Mouse (Mus musculus): ENCODE results near the gene Armc8. TPM values are rescaled to one million over a fixed set of nuclear protein-coding genes. Genes with fewer than 3 reads are reported as not detected.

Armc8 gene
- polyA plus RNA-seq, 1 experiment from 2014 or later = 60.2 TPM

GRCm38 (mm10) chr9:99437781-99438565 is 130.7 kb downstream of the Armc8 start:
- Histone ChIP-seq H3K4me3 (no peak overlapping the region), H3K36me3 (no peaks in the 10 kb centered on the region), H3K27ac (replicated peaks) (no peak overlapping the region), H3K4me1 (peaks cover 38% of the 10 kb centered on the region), H3K4me2 (replicated peaks) (no peak overlapping the region), H3K9ac (replicated peaks) (no peak overlapping the region), H3K27me3 (no peaks in the 10 kb centered on the region; the same call in 1 of the 2 replicates), H3K9me3 (no peaks in the 10 kb centered on the region)
- 77% methylated on average over 12 of the region's 12 CpGs for WGBS
- no peak for ATAC-seq (replicated peaks)

GRCm38 (mm10) chr9:99437031-99437764 is 131.5 kb downstream of the Armc8 start, which contains the start of gene Mras:
Gene Mras, minus strand, starts transcription at chr9:99437381.
- Histone ChIP-seq H3K4me2 (replicated peaks) (peak within 1 kb of the TSS; percentile 73), H3K4me3 (peak within 1 kb of the TSS; percentile 96), H3K27me3 (no peaks in the 10 kb centered on the region; the same call in 1 of the 2 replicates), H3K36me3 (no peaks in the 10 kb centered on the region), H3K27ac (replicated peaks) (peak within 1 kb of the TSS; percentile 91), H3K4me1 (peaks cover 44% of the 10 kb centered on the region), H3K9me3 (no peaks in the 10 kb centered on the region), H3K9ac (replicated peaks) (peak within 1 kb of the TSS; percentile 98)
- WGBS = 17% methylated on average over 27 of the region's 27 CpGs
- ATAC-seq (replicated peaks) = no peak; the same call in 1 of the 2 replicates

- no peaks in the 10 kb centered on the region; the same call in 1 of the 2 replicates for H3K27me3 ChIP-seq
- H3K4me3 ChIP-seq = peak overlapping the region; percentile 96
- H3K9ac ChIP-seq (replicated peaks) = peak overlapping the region; percentile 98
- peak overlapping the region; percentile 91 for H3K27ac ChIP-seq (replicated peaks)
- H3K4me1 ChIP-seq = peaks cover 44% of the 10 kb centered on the region
- H3K36me3 ChIP-seq = no peaks in the 10 kb centered on the region
- no peaks in the 10 kb centered on the region for H3K9me3 ChIP-seq
- peak; percentile 79 for ATAC-seq (replicated peaks)
- under 1% methylated on average over 71 of the region's 86 CpGs for WGBS
- H3K4me2 ChIP-seq (replicated peaks) = peak overlapping the region; percentile 73
Observed at GRCm38 (mm10) chr9:99436182-99437030, 132.3 kb downstream of the Armc8 start.

- Histone ChIP-seq H3K27me3 (no peaks in the 10 kb centered on the region; the same call in 1 of the 2 replicates), H3K9me3 (no peaks in the 10 kb centered on the region), H3K4me2 (replicated peaks) (peak overlapping the region; percentile 73), H3K4me3 (peak overlapping the region; percentile 96), H3K9ac (replicated peaks) (peak overlapping the region; percentile 98), H3K4me1 (peaks cover 44% of the 10 kb centered on the region), H3K36me3 (no peaks in the 10 kb centered on the region), H3K27ac (replicated peaks) (peak overlapping the region; percentile 91)
- peak; percentile 28 for ATAC-seq (replicated peaks)
- WGBS = 8% methylated on average over 16 of the region's 16 CpGs
Observed at GRCm38 (mm10) chr9:99435619-99436181, 133.0 kb downstream of the Armc8 start.

- peak overlapping the region; percentile 73 for H3K4me2 ChIP-seq (replicated peaks)
- ATAC-seq (replicated peaks) = peak; percentile 39
- H3K4me1 ChIP-seq = peaks cover 44% of the 10 kb centered on the region
- peak overlapping the region; percentile 98 for H3K9ac ChIP-seq (replicated peaks)
- no peaks in the 10 kb centered on the region for H3K9me3 ChIP-seq
- no peaks in the 10 kb centered on the region for H3K36me3 ChIP-seq
- peak overlapping the region; percentile 91 for H3K27ac ChIP-seq (replicated peaks)
- WGBS = 24% methylated on average over 14 of the region's 14 CpGs
- peak overlapping the region; percentile 96 for H3K4me3 ChIP-seq
- no peaks in the 10 kb centered on the region; the same call in 1 of the 2 replicates for H3K27me3 ChIP-seq
Observed at GRCm38 (mm10) chr9:99434892-99435618, 133.6 kb downstream of the Armc8 start.

- Histone ChIP-seq H3K4me1 (peaks cover 43% of the 10 kb centered on the region), H3K9me3 (no peaks in the 10 kb centered on the region), H3K36me3 (no peaks in the 10 kb centered on the region), H3K9ac (replicated peaks) (no peak overlapping the region), H3K27me3 (no peaks in the 10 kb centered on the region), H3K4me2 (replicated peaks) (no peak overlapping the region), H3K27ac (replicated peaks) (no peak overlapping the region), H3K4me3 (no peak overlapping the region)
- 93% methylated on average over 4 of the region's 4 CpGs for WGBS
- ATAC-seq (replicated peaks) = no peak
Observed at GRCm38 (mm10) chr9:99432478-99432877, 136.2 kb downstream of the Armc8 start.

- Histone ChIP-seq H3K4me2 (replicated peaks) (no peak overlapping the region), H3K27me3 (no peaks in the 10 kb centered on the region), H3K27ac (replicated peaks) (no peak overlapping the region), H3K4me3 (no peak overlapping the region), H3K9ac (replicated peaks) (no peak overlapping the region), H3K4me1 (peaks cover 38% of the 10 kb centered on the region), H3K9me3 (no peaks in the 10 kb centered on the region), H3K36me3 (no peaks in the 10 kb centered on the region)
- ATAC-seq (replicated peaks) = no peak
- WGBS = 78% methylated on average over 6 of the region's 6 CpGs
Observed at GRCm38 (mm10) chr9:99431963-99432362, 136.7 kb downstream of the Armc8 start.

GRCm38 (mm10) chr9:99431346-99431745 is 137.4 kb downstream of the Armc8 start:
- H3K4me1 ChIP-seq = peaks cover 36% of the 10 kb centered on the region
- H3K4me2 ChIP-seq (replicated peaks) = no peak overlapping the region
- H3K27me3 ChIP-seq = no peaks in the 10 kb centered on the region
- H3K27ac ChIP-seq (replicated peaks) = no peak overlapping the region
- H3K9ac ChIP-seq (replicated peaks) = no peak overlapping the region
- ATAC-seq (replicated peaks) = no peak
- WGBS = 89% methylated on average over 8 of the region's 8 CpGs
- no peaks in the 10 kb centered on the region for H3K9me3 ChIP-seq
- no peaks in the 10 kb centered on the region for H3K36me3 ChIP-seq
- no peak overlapping the region for H3K4me3 ChIP-seq

GRCm38 (mm10) chr9:99430806-99431205 is 137.9 kb downstream of the Armc8 start:
- WGBS = 83% methylated on average over 6 of the region's 6 CpGs
- Histone ChIP-seq H3K36me3 (no peaks in the 10 kb centered on the region), H3K9me3 (no peaks in the 10 kb centered on the region), H3K9ac (replicated peaks) (no peak overlapping the region), H3K4me2 (replicated peaks) (no peak overlapping the region), H3K27me3 (no peaks in the 10 kb centered on the region), H3K4me3 (no peak overlapping the region), H3K4me1 (peaks cover 35% of the 10 kb centered on the region), H3K27ac (replicated peaks) (no peak overlapping the region)
- no peak for ATAC-seq (replicated peaks)

GRCm38 (mm10) chr9:99429845-99430244 is 138.9 kb downstream of the Armc8 start:
- 77% methylated on average over 3 of the region's 3 CpGs for WGBS
- no peak overlapping the region for H3K27ac ChIP-seq (replicated peaks)
- no peak for ATAC-seq (replicated peaks)
- H3K4me3 ChIP-seq = no peak overlapping the region
- H3K36me3 ChIP-seq = no peaks in the 10 kb centered on the region
- H3K4me1 ChIP-seq = peaks cover 26% of the 10 kb centered on the region
- no peak overlapping the region for H3K9ac ChIP-seq (replicated peaks)
- no peaks in the 10 kb centered on the region for H3K9me3 ChIP-seq
- no peaks in the 10 kb centered on the region for H3K27me3 ChIP-seq
- H3K4me2 ChIP-seq (replicated peaks) = no peak overlapping the region

All from forebrain, embryonic 15.5 days (tissue).